Mouse (Mus musculus) neural tube, embryonic 13.5 days (tissue): ENCODE measurements at regions not wholly inside any gene's neighbourhood (a gene's known extent, or its start where the extent isn't known, plus 50 kb on each side); places are given as distances from the start of the nearest gene placed in this dataset.

ENCODE experiments used
- ATAC-seq: fragments of 200-750 bp; cut with Nextera tagmentation; 2 replicates; pipeline ENCODE4 v1.8.0; 2017; ENCODE audit warnings: low read depth, mild to moderate bottlenecking, moderate TSS enrichment, moderate library complexity
- H3K27ac ChIP-seq: fragments of 300-500 bp; sonication (generic); replicated peaks from 2 replicates; pipeline ENCODE4 v1.5.1; 2015; ENCODE audit warnings: moderate library complexity, mild to moderate bottlenecking, inconsistent platforms
- H3K27me3 ChIP-seq: fragments of 300-500 bp; sonication (generic); 2 replicates; pipeline ENCODE4 v1.6.1; 2015; ENCODE audit warnings: mild to moderate bottlenecking, inconsistent platforms
- H3K36me3 ChIP-seq: fragments of 300-500 bp; sonication (generic); 2 replicates; pipeline ENCODE4 v1.6.1; 2015; ENCODE audit warnings: mild to moderate bottlenecking, inconsistent platforms
- H3K4me1 ChIP-seq: fragments of 300-500 bp; sonication (generic); replicated peaks from 2 replicates; pipeline ENCODE4 v1.6.1; 2015; ENCODE audit warnings: inconsistent platforms
- H3K4me2 ChIP-seq: fragments of 300-500 bp; sonication (generic); 2 replicates; pipeline ENCODE4 v1.6.1; 2015; ENCODE audit warnings: inconsistent platforms, mild to moderate bottlenecking, moderate library complexity
- H3K4me3 ChIP-seq: fragments of 300-500 bp; sonication (generic); 2 replicates; pipeline ENCODE4 v1.5.1; 2015; ENCODE audit warnings: mild to moderate bottlenecking, inconsistent platforms
- H3K9ac ChIP-seq: fragments of 300-500 bp; sonication (generic); 2 replicates; pipeline ENCODE4 v1.6.1; 2015; ENCODE audit warnings: moderate library complexity, mild to moderate bottlenecking, inconsistent platforms
- H3K9me3 ChIP-seq: fragments of 300-500 bp; sonication (generic); 2 replicates; pipeline ENCODE4 v1.6.1; 2016; ENCODE audit warnings: inconsistent platforms
- WGBS: fragments of 180-500 bp; shearing (Covaris S2); methylation state at CpG from one replicate; pipeline ENCODE4 v1.1.7; 2015; 5-methylcytosine and 5-hydroxymethylcytosine counted together

DNA sequence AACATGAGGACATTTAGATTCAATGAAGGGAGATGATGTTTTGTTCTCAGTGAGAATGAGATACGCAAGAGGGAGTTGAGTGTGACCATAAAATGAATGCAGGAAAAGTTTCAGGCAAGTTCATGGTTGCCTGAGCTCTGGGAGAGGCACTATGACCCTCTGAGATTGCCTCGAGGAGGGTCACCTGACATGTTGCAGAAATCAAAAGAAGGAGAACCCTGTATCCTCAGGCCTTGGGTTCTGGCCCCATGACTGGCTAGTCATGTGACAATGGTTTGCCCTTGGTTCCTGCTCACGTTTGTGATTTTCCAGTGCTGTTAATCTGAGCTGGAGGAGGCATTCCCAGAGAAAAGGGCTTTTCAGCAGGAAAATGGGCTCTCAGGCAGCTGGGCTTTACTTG is 98.9 kb downstream of the Mab21l3 start:
- ATAC-seq = no peak
- no peak overlapping the region for H3K4me3 ChIP-seq
- no peaks in the 10 kb centered on the region; the same call in 1 of the 2 replicates for H3K4me1 ChIP-seq
- H3K9ac ChIP-seq = no peak overlapping the region
- H3K27ac ChIP-seq = no peak overlapping the region
- WGBS = 52% methylated on average over 3 of the region's 3 CpGs
- H3K9me3 ChIP-seq = no peaks in the 10 kb centered on the region
- H3K36me3 ChIP-seq = no peaks in the 10 kb centered on the region
- H3K4me2 ChIP-seq = no peak overlapping the region
- no peaks in the 10 kb centered on the region for H3K27me3 ChIP-seq

DNA sequence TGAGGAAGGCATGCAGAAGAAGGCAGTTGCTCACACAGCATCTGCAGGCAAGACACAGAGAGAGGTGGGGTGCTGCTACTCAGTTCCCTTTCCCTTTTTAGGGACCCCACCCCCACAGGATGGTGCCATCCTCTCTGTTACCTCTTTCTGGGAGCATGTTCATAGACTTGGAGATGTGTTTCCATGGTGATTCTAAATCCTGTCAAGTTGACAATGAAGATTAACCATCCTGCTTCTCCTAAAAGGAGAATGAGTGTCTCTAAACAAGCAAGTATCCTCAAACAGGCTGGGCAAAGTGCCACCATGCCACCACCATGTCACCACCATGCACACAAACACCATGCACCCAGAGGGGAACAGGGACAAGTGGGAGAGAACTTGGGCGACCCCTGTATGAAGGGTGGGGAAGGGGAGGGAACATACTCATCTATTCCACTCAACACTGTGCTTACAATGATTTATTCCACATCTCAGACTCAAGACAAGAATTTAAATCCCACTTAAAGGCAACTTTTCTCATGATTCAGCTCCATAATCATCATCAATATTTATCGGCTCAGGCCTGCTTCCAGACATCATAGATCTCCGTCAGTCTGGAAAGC is 99.6 kb downstream of the Mab21l3 start:
- no peaks in the 10 kb centered on the region; the same call in 1 of the 2 replicates for H3K4me1 ChIP-seq
- 70% methylated on average over 3 of the region's 3 CpGs for WGBS
- 0 out of 2 replicates have a peak, but pooled peaks have one; percentile 23 for ATAC-seq
- no peak overlapping the region for H3K27ac ChIP-seq
- H3K4me2 ChIP-seq = no peak overlapping the region
- H3K36me3 ChIP-seq = no peaks in the 10 kb centered on the region
- no peaks in the 10 kb centered on the region for H3K9me3 ChIP-seq
- H3K27me3 ChIP-seq = no peaks in the 10 kb centered on the region
- H3K9ac ChIP-seq = no peak overlapping the region
- H3K4me3 ChIP-seq = no peak overlapping the region

DNA sequence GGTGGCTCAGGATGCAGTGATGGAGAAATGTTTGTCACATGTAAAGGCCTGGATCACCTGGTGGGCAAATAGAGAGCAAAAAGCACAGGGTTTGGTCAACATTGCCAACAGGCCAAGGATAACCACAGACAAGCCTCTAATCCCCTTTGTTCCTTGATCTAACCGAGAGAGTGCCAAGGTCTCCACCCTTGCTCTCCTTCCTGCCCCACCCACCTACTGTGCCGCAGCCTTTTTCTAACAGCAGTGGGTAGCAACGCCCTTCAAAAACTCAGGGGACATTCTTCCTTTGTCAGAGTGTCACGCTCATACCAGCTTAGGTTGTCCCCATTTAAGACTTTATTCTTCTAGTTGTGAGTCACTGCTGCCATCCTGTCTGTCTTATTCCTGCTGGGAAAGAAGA is 100.6 kb downstream of the Mab21l3 start:
- no peak overlapping the region for H3K4me3 ChIP-seq
- H3K36me3 ChIP-seq = no peaks in the 10 kb centered on the region
- H3K27me3 ChIP-seq = no peaks in the 10 kb centered on the region
- no peaks in the 10 kb centered on the region; the same call in 1 of the 2 replicates for H3K4me1 ChIP-seq
- H3K4me2 ChIP-seq = no peak overlapping the region
- WGBS = 58% methylated on average over 4 of the region's 4 CpGs
- no peak overlapping the region for H3K9ac ChIP-seq
- no peak overlapping the region for H3K27ac ChIP-seq
- no peak for ATAC-seq
- no peaks in the 10 kb centered on the region for H3K9me3 ChIP-seq

DNA sequence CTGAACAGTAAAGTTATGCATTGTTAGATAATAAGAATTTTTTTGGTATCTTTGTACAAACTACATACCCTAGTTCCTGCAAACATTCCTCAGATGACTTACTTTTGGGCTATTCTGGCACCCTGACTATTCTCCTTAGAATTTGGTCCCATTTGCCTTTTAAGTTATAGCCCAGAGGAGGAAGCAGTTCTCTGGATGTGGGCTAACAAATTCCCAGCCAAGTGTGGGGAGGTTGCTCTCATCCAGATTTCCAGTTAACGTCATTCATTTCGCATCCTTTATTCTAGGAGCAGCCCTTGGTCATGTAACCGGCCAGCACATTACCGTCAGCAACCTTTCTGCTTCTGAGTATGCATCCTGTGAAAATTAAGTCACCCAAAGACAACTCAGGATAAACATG is 107.9 kb downstream of the Mab21l3 start:
- Histone ChIP-seq H3K9me3 (no peaks in the 10 kb centered on the region), H3K4me3 (no peak overlapping the region), H3K36me3 (no peaks in the 10 kb centered on the region), H3K4me1 (no peaks in the 10 kb centered on the region), H3K27ac (no peak overlapping the region), H3K27me3 (no peaks in the 10 kb centered on the region), H3K9ac (no peak overlapping the region), H3K4me2 (no peak overlapping the region)
- WGBS = 87% methylated on average over 4 of the region's 4 CpGs
- no peak for ATAC-seq

DNA sequence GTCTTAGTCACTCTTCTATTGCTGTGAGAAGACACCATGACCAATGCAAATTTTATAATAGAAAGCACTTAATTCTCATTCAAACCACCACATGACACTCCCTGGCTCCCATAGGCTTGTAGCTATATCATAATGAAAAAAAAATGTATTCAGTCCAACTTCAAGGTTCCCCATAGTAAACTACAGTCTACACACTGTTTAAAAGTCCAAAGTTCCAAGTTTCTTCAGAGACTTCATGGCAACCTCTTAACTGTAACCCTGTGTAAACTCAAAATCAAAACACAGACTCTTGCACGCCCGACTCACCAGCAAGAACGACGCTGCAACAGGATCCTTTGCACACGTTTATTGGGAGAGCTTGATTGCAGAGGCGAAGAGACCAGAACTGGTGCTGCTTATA is 111.6 kb downstream of the Mab21l3 start:
- Histone ChIP-seq H3K27me3 (no peaks in the 10 kb centered on the region), H3K36me3 (no peaks in the 10 kb centered on the region), H3K9ac (no peak overlapping the region), H3K9me3 (peaks cover 13% of the 10 kb centered on the region), H3K4me1 (no peaks in the 10 kb centered on the region), H3K27ac (no peak overlapping the region), H3K4me2 (no peak overlapping the region), H3K4me3 (no peak overlapping the region)
- 90% methylated on average over 6 of the region's 6 CpGs for WGBS
- ATAC-seq = no peak

DNA sequence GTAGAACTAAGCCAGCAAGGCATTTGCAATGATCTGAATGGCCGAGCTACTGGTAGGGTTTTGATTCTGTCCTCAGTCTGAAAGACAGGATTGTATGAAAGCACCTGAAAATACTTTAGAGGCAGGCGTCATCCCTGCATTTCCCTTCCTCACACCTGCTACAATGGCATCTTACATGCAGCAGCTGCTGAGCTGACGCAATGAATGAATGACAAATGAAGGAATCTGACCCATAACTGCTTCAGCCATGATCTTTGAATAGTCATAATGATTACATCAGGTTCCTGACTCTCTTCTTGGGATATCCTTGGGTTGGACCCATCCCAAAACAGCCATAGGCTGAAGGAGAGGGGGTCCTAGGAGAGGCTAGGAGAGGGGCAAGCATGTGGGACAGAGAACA is 119.7 kb downstream of the Mab21l3 start:
- 84% methylated on average over 3 of the region's 3 CpGs for WGBS

DNA sequence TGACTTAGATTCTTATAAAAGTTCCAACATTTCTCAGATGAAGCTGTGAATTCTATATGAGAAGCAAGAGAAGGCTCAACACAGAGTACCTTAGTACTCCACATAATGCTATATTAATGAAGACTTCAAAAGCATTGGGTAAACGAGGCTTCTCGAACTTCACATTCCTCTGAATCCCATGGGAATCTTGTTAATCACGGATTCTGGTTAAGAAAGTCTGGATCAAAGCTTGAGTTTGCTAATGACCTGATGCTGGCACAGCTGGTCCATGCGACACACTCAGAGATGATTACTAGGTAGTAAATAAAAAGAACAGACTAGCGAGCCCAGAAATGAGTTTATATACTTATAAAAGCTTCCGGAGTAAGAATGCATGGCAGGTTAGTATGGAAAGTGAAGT is 118.4 kb upstream of the Atp1a1 start:
- H3K4me2 ChIP-seq = no peak overlapping the region
- no peak overlapping the region for H3K27ac ChIP-seq
- no peaks in the 10 kb centered on the region for H3K4me1 ChIP-seq
- 57% methylated on average over 6 of the region's 6 CpGs for WGBS
- ATAC-seq = no peak
- no peak overlapping the region for H3K9ac ChIP-seq
- no peaks in the 10 kb centered on the region for H3K36me3 ChIP-seq
- H3K4me3 ChIP-seq = no peak overlapping the region
- H3K9me3 ChIP-seq = no peaks in the 10 kb centered on the region
- H3K27me3 ChIP-seq = no peaks in the 10 kb centered on the region

More for the DNA sequence above, 119.7 kb downstream of the Mab21l3 start:
- no peak overlapping the region for H3K4me2 ChIP-seq
- H3K9me3 ChIP-seq = peaks cover 13% of the 10 kb centered on the region
- no peaks in the 10 kb centered on the region for H3K27me3 ChIP-seq
- no peak for ATAC-seq
- no peak overlapping the region for H3K27ac ChIP-seq
- H3K4me1 ChIP-seq = no peaks in the 10 kb centered on the region
- H3K9ac ChIP-seq = no peak overlapping the region
- no peaks in the 10 kb centered on the region for H3K36me3 ChIP-seq
- H3K4me3 ChIP-seq = no peak overlapping the region

DNA sequence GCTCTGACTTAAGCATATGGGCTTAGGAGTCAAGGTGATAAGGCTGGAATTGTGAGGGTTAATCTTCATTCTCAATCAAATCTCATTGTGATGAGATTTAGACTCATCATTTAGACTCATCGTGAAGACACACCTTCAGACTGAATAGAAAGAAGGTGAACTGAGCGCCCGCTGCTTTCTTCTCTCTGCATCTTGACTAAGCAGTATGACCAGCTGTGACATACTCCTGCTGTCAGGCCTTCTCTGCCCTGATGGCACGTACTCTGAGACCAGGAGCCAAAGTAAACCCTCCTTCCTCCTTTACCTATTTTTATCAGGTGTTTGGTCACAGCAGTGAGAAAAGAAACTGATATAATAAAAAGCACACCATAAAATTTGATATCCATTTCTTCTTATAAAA is 117.5 kb upstream of the Atp1a1 start:
- no peaks in the 10 kb centered on the region for H3K36me3 ChIP-seq
- no peaks in the 10 kb centered on the region for H3K9me3 ChIP-seq

DNA sequence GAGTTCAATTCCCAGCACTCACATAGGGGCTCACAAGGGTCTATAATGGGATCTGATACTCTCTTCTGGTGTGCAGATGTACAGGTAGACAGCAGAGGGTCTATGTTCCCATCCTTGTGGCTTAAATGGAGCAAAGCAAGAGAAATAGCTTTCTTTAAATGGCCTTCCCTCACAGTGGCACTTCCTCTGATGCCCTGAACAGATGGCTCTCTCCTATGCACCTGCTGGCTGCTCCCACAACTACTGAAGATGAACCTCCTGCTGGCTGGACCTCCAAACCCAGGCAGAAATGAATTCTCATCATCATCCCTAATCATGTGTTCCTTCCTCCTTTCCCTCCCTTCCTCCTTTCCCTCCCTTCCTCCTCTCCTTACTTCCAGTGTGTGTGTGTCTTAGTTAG is 110.9 kb upstream of the Atp1a1 start:
- no peak for ATAC-seq
- Histone ChIP-seq H3K4me2 (no peak overlapping the region), H3K9me3 (no peaks in the 10 kb centered on the region), H3K9ac (no peak overlapping the region), H3K27ac (no peak overlapping the region), H3K4me1 (peaks cover 34% of the 10 kb centered on the region), H3K36me3 (no peaks in the 10 kb centered on the region), H3K4me3 (no peak overlapping the region), H3K27me3 (no peaks in the 10 kb centered on the region)

More for the DNA sequence above, 117.5 kb upstream of the Atp1a1 start:
- no peak for ATAC-seq
- no peak overlapping the region for H3K9ac ChIP-seq
- no peaks in the 10 kb centered on the region for H3K27me3 ChIP-seq
- H3K4me3 ChIP-seq = no peak overlapping the region
- 92% methylated on average over 4 of the region's 4 CpGs for WGBS
- H3K27ac ChIP-seq = no peak overlapping the region
- no peak overlapping the region for H3K4me2 ChIP-seq
- H3K4me1 ChIP-seq = no peaks in the 10 kb centered on the region

DNA sequence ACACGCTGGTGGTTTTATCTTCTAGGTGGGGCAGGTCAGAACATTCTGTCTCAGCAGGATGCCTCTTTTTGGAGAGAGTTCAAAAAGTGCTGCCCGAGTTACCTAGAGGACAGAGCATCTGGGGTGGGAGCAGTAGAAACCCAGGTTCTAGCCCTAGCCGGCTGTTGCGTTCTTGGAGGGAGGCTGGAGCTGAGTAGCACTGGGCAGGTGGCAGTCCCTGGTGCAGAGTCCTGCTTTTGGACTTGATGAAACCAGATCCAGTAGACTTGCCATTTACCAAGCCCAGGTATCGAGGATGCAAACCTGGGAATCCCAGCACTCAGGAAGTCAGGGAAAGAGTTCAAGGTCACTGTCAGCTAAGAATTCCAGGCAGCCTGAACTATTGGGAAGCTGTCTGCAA is 110.3 kb upstream of the Atp1a1 start:
- 81% methylated on average over 5 of the region's 5 CpGs for WGBS
- no peak for ATAC-seq

DNA sequence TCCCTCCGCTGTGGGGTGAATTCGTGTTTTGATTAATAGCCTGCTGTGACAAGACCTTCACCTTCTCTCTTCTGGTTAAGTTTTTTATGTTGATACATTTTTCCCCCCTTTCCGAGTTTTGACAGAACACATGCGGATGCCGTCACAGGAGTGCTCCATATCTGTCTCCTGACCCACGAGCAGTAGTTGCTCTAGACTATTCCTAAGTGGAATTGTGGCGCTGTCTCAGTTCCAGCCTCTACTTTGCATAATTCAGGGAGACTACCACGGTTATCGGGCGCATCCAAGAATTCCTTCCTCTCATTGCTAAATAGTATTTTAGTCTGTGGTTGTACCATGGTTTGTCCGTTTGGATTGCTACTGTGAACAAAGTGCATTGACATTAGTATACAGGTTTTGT is 109.2 kb upstream of the Atp1a1 start:
- Histone ChIP-seq H3K4me3 (no peak overlapping the region), H3K4me2 (no peak overlapping the region; the same call in 1 of the 2 replicates), H3K36me3 (no peaks in the 10 kb centered on the region), H3K4me1 (peaks cover 41% of the 10 kb centered on the region), H3K27ac (peak overlapping the region; percentile 52; the same call in 1 of the 2 replicates), H3K27me3 (no peaks in the 10 kb centered on the region), H3K9me3 (no peaks in the 10 kb centered on the region), H3K9ac (no peak overlapping the region)
- WGBS = 66% methylated on average over 11 of the region's 11 CpGs
- no peak for ATAC-seq

More for the DNA sequence above, 110.3 kb upstream of the Atp1a1 start:
- H3K4me3 ChIP-seq = no peak overlapping the region
- H3K9ac ChIP-seq = no peak overlapping the region
- H3K9me3 ChIP-seq = no peaks in the 10 kb centered on the region
- H3K36me3 ChIP-seq = no peaks in the 10 kb centered on the region
- no peak overlapping the region for H3K27ac ChIP-seq
- no peak overlapping the region for H3K4me2 ChIP-seq
- peaks cover 34% of the 10 kb centered on the region for H3K4me1 ChIP-seq
- H3K27me3 ChIP-seq = no peaks in the 10 kb centered on the region

DNA sequence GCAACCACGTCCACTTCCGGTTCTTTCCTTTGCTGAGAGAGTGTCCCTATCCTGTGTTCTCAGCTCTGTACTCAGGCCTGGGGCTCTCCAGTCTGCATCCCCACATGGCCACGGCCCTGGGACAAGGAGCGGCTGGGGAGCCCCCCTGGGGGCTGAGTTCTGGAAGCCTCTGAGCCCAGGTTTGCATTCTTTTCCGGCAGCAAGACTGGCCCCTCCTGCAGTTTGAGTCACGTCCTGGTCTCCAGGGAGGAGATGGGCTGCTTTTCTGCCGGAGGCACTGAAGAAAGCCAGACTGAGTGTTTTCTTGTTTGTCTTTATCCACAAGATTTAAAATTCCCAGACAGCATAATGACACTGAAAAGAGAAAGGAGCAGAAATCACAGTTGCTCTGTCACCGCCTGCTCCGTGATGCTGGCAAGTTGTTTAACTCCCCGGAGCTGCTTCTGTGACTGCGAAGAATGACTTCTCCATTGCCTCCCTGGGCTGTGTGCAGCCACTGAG is 108.7 kb upstream of the Atp1a1 start:
- peak overlapping the region; percentile 52 for H3K27ac ChIP-seq
- WGBS = 21% methylated on average over 11 of the region's 11 CpGs
- H3K9ac ChIP-seq = no peak overlapping the region; the same call in 1 of the 2 replicates

DNA sequence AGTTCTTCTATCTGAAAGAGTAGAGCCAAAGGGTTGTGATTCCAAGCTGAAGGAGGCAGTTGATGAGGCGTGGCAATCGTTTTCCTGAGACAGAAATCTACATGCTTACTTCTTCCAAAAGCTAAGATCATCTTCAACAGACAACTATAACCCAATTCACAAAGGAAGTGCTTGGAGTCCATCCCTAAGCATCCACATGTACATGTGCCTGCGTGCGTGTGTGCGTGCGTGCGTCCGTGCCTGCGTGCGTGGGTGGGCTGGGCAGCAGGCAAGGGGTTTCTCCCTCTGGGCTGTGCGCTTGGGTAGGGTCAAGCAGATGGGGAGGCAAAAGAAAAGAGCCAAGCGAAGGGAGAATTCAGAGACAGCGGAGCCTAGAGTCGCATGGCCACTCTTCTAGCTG is 108.2 kb upstream of the Atp1a1 start:
- no peaks in the 10 kb centered on the region for H3K9me3 ChIP-seq
- H3K36me3 ChIP-seq = no peaks in the 10 kb centered on the region
- 0 out of 2 replicates have a peak, but pooled peaks have one; percentile 30 for ATAC-seq
- peaks cover 41% of the 10 kb centered on the region for H3K4me1 ChIP-seq
- no peaks in the 10 kb centered on the region for H3K27me3 ChIP-seq
- H3K27ac ChIP-seq = peak overlapping the region; percentile 52; the same call in 1 of the 2 replicates
- H3K9ac ChIP-seq = no peak overlapping the region
- no peak overlapping the region for H3K4me3 ChIP-seq
- no peak overlapping the region for H3K4me2 ChIP-seq
- 80% methylated on average over 14 of the region's 14 CpGs for WGBS

More for the DNA sequence above, 108.7 kb upstream of the Atp1a1 start:
- H3K36me3 ChIP-seq = no peaks in the 10 kb centered on the region
- peaks cover 41% of the 10 kb centered on the region for H3K4me1 ChIP-seq
- ATAC-seq = 0 out of 2 replicates have a peak, but pooled peaks have one; percentile 47
- H3K27me3 ChIP-seq = no peaks in the 10 kb centered on the region
- no peaks in the 10 kb centered on the region for H3K9me3 ChIP-seq
- peak overlapping the region; percentile 9; the same call in 1 of the 2 replicates for H3K4me2 ChIP-seq
- H3K4me3 ChIP-seq = no peak overlapping the region
